Mouse (Mus musculus): ENCODE results near the gene Lgals2. TPM values are rescaled to one million over a fixed set of nuclear protein-coding genes. Genes with fewer than 3 reads are reported as not detected.

The Lgals2 gene
- total RNA-seq, 2 experiments from 2014 or later, result not detected

DNA sequence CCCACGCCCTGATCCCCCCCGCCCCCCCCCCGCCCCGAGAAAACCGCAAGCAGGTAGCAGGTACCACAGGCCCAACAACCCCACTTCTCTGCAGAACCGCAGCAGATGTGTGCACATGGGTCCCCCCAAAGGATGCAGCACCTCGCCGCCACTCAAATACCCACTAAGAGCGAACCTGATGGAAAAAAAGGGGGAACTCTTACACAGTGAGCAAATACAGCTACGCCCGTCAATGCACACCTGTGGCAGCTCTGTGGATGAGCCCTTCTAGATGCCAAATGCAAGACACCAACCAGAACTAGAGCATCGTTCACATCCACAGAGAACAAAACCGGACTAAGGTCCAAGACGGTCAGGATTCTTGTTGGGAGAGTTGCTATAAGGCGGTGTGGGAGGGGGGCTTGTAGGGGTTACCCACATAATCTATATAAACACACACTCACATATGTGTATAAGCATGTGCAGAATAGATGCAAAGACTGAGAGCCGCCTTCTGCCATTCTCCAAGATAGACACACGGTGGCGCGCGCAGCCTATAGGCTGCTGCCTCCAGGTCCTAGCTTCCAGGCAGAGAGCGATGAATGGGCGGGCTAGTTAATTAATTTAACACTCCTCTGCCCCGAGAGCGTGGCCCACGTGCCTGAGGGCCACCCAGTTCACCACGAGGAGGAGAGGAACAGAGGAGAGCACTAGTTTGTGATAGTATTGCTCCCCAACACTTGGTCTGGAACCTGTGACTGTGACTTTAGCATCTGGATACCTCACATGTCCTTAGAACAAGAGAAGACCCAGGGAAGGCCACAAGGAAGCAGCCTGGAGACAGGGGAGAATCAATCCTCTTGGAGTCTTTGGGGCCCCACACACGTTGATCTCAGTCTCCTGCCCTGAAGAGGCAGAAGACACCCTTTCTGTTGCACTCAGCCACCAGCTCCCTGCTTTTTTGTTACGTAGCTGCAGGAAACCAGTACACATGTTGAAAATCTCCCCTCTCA lies 28.8 kb downstream of the Lgals2 start:
- peak; percentile 66 to 67 for DNase-seq (ENCODE audit: low spot score in 2 of 2)

GRCm38 (mm10) chr15:78816074-78816391 lies 39.3 kb downstream of the Lgals2 start:
- no peak for DNase-seq (ENCODE audit: low spot score in 2 of 2)

GRCm38 (mm10) chr15:78815314-78816073 lies 39.8 kb downstream of the Lgals2 start:
- DNase-seq (ENCODE audit: low spot score in 2 of 2), result no peak

GRCm38 (mm10) chr15:78813603-78814002 lies 41.7 kb downstream of the Lgals2 start:
- no peak for DNase-seq (ENCODE audit: low spot score in 2 of 2)

DNA sequence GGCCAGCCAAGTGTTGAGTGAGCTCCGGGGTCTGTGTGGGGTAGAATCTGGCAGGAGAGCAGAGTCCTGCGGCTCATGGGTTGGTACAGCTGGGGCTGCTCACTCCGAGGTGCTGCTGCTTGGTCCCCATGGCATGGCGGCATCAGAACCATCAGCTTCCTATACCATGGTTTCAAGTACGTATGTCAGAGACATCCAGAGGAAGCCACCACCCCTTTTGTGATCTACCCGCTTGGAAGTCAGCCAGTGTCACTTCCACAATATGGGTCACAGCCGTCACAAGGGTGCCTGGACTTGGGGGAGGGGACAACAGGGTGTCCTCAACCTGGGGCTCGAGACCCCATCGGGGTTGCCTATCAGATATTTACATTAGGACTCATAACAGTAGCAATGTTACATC lies 45.2 kb downstream of the Lgals2 start:
- DNase-seq (ENCODE audit: low spot score in 2 of 2), result no peak

DNA sequence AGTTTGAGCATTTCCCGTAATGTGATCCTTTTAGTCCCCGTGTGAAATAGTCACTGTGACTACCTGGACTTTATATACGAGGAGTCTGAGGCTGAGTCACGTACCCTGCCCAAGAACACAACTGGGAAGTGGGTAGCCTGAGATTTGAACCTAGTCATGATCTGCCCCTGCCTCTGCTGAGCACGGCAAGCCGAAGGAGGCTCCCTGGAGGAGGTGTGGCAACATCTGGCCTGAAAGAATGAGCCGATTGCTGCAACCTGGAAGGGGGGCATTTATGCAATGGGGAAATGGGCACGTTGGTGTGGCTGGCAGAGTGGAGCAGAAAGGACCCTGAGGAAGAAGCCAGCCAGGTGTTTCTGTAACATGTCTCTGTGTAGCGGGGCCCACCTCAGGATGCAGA lies 45.6 kb downstream of the Lgals2 start:
- no peak for DNase-seq (ENCODE audit: low spot score in 2 of 2)

DNA sequence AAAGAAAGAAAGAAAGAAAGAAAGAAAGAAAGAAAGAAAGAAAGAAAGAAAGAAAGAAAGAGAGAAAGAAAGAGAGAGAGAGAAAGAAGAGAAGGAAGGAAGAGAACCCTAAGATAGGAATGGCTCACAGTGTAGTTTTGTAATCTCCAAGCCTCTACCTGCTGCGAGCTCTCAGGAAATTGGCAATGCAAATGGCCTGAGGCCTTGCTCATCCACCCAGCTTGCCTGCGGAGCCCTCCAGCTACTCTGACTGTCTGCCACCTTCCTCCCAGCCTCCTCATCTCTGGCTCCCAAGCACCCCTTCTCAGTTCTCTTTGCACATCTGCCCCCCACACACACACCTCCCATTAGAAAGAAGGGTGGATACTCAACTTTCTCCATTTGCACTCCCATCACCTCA lies 46.3 kb downstream of the Lgals2 start:
- no peak for DNase-seq (ENCODE audit: low spot score in 2 of 2)

- no peak for DNase-seq (ENCODE audit: low spot score in 2 of 2)
These were observed 48.2 kb downstream of the Lgals2 start for GRCm38 (mm10) chr15:78807141-78807540.

- peak; percentile 40 to 47 for DNase-seq (ENCODE audit: low spot score in 2 of 2)
These were observed 48.7 kb downstream of the Lgals2 start for GRCm38 (mm10) chr15:78806614-78807013.

DNA sequence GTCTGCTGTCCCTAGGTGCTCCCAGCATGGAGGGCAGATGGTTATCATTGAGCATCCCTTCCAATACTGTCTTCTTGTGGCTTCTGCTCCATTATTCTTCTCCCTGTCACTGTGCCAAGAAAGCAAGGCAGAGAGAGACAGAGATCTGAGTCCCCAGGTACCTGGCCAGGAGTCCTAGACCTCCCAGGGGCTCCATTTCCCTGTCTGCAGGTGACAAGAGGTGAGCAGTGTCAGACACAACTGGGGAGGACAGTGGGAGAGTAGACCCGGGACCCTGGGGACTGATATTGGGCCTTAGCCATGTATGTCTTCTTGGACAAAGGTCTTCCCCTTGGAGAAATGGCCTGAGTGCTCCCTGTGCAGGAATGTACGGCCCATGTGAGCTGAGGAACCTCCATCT lies 50.0 kb downstream of the Lgals2 start:
- no peak for DNase-seq (ENCODE audit: low spot score in 2 of 2)

- DNase-seq (ENCODE audit: low spot score in 2 of 2), result no peak
These were observed 51.0 kb downstream of the Lgals2 start for GRCm38 (mm10) chr15:78804326-78804725.

DNA sequence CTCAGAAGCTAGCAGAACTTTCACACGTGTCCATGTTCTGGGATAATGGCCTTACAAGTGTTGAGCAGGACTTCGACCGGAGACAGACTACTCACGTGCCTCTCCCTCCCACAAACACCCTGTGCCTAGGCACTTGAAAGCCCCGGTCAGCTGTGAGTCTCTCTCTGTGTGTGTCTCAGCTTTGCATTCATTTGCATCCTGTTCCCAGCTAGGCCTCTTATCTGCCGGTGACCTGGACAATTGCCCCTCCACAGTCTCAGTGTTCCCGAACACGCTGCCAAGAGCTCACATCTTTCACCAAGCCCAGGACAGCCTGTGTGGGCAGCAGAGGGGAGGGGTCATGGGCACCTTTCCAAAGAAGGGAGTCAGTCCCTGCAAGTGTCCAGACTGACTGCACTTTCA lies 51.8 kb downstream of the Lgals2 start:
- DNase-seq (ENCODE audit: low spot score in 2 of 2), result no peak

GRCm38 (mm10) chr15:78802776-78803391 lies 52.4 kb downstream of the Lgals2 start, which contains the start of gene Card10:
Card10 (minus strand) TSS chr15:78803042.
- no peak for DNase-seq (ENCODE audit: low spot score in 2 of 2)

DNA sequence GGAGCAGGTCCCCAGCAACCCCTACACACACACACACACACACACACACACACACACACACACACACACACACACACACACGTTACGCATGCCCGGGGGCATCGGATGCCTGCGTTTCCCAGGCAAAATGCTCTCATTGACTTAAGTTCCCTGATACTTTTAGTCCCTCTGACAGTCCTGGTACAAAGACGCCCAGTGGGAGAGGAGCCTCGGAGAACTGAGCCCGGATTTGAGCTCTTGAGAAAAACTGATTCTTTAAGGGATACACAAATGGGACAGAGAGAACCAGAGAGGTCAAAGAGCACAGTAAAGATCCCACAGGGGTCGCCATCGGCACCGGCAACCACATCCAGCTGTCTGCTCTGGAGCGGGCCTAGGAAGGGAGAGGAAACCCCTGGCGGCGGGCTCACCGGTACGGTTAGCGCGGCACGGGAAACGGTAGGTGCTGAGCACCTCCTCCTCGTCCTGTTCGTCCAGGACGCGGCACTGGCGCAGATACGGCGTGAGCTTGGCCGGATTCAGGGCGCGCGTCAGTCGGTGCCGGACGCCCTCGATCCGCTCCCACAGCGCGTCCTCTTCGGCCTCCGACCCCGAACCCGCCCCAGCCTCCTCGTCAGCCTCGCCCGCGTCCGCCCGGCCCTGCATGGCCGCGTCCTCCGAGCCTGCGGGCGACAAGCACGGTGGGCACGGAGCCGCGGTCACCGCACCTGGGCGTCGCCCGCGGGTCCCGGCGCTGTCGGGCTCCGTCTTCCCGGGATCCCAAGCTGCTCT lies 53.2 kb downstream of the Lgals2 start:
- DNase-seq (ENCODE audit: low spot score in 2 of 2), result no peak

- DNase-seq (ENCODE audit: low spot score in 2 of 2), result no peak
These were observed 53.8 kb downstream of the Lgals2 start for GRCm38 (mm10) chr15:78801571-78801970.

Small RNAs within 50 kb of the gene (microRNA-seq; reads per million reads assigned to microRNA genes)
- gene Mir6955, result 1.7 reads per million in 2 experiments

Other genes with a start within 250 kb of the Lgals2 start
- 100 to 1,000 TPM; 165 to 168 TPM for gene Elfn2, start 136.8 kb downstream of the Lgals2 start, total RNA-seq (2021)
- 1 to 10 TPM; 3.8 to 4.2 TPM for gene Mfng, start 82.1 kb downstream of the Lgals2 start, total RNA-seq (2021)
- 1 to 10 TPM; 4.8 to 4.9 TPM for gene Card10, start 52.5 kb downstream of the Lgals2 start, total RNA-seq (2021)
- gene Cdc42ep1, start 12.9 kb downstream of the Lgals2 start, total RNA-seq (2021), result 10 to 100 TPM; 15.3 to 16.3 TPM
- gene Gga1, start 21.7 kb upstream of the Lgals2 start, total RNA-seq (2021), result 10 to 100 TPM; 64.6 to 67.2 TPM
- under 1 TPM in 1 of 2 experiments, not detected in 1; 0.52 TPM for gene Gm49510, start 44.1 kb upstream of the Lgals2 start, total RNA-seq (2021)
- 10 to 100 TPM; 33.8 to 39.9 TPM for gene Sh3bp1, start 44.2 kb upstream of the Lgals2 start, total RNA-seq (2021)
- gene Pdxp, start 58.4 kb upstream of the Lgals2 start, total RNA-seq (2021), result 100 to 1,000 TPM; 178 to 191 TPM
- 10 to 100 TPM; 26.4 to 26.8 TPM for gene Lgals1, start 71.2 kb upstream of the Lgals2 start, total RNA-seq (2021)
- 10 to 100 TPM; 37.3 to 44.0 TPM for gene Nol12, start 79.4 kb upstream of the Lgals2 start, total RNA-seq (2021)
- 10 to 100 TPM; 11.0 to 11.3 TPM for gene Triobp, start 92.2 kb upstream of the Lgals2 start, total RNA-seq (2021)
- 10 to 100 TPM; 79.6 to 93.8 TPM for gene H1f0, start 172.9 kb upstream of the Lgals2 start, total RNA-seq (2021)
- under 1 TPM; 0.82 to 0.98 TPM for gene Galr3, start 186.4 kb upstream of the Lgals2 start, total RNA-seq (2021)
- gene Ankrd54, start 207.4 kb upstream of the Lgals2 start, total RNA-seq (2021), result 10 to 100 TPM; 17.8 to 24.9 TPM
- gene Eif3l, start 219.7 kb upstream of the Lgals2 start, total RNA-seq (2021), result 10 to 100 TPM; 66.5 to 68.2 TPM